Mouse (Mus musculus) thymus, postnatal 4 days (tissue): ENCODE data around the gene Csmd2.

Experiments
- DNase-seq: peaks from one replicate; pipeline ENCODE4 v3.0.0; 2021

Csmd2 gene

GRCm38 (mm10) chr4:127987784-127988455 lies at the start of gene Csmd2:
TSS of gene Csmd2 (plus strand) at chr4:127987857.
- peak; percentile 12 for DNase-seq

GRCm38 (mm10) chr4:127947696-127948095 lies 40.0 kb upstream of the Csmd2 start:
- no peak for DNase-seq

- DNase-seq: no peak
Observed at GRCm38 (mm10) chr4:127953006-127953710, 34.5 kb upstream of the Csmd2 start.

GRCm38 (mm10) chr4:127969101-127969500 lies 18.6 kb upstream of the Csmd2 start:
- no peak for DNase-seq

GRCm38 (mm10) chr4:127970018-127970421 lies 17.6 kb upstream of the Csmd2 start:
- no peak for DNase-seq

- no peak for DNase-seq
Observed at GRCm38 (mm10) chr4:127970901-127971868, 16.5 kb upstream of the Csmd2 start, which contains the start of gene CK137956. TSS of gene CK137956 (minus strand) at chr4:127970951.

GRCm38 (mm10) chr4:127972976-127973375 lies 14.7 kb upstream of the Csmd2 start:
- no peak for DNase-seq

- no peak for DNase-seq
Observed at GRCm38 (mm10) chr4:127981125-127981524, 6.5 kb upstream of the Csmd2 start.

- DNase-seq: no peak
Observed at GRCm38 (mm10) chr4:127984426-127984825, 3.2 kb upstream of the Csmd2 start.

- no peak for DNase-seq
Observed at GRCm38 (mm10) chr4:127985874-127986273, 1.8 kb upstream of the Csmd2 start.

- DNase-seq: no peak
Observed at GRCm38 (mm10) chr4:127986491-127987075, 1.1 kb upstream of the Csmd2 start.

GRCm38 (mm10) chr4:127987270-127987669 lies 387 bp upstream of the Csmd2 start:
- DNase-seq: no peak

GRCm38 (mm10) chr4:127988526-127989180 lies 996 bp downstream of the Csmd2 start:
- DNase-seq: no peak

- DNase-seq: no peak
Observed at GRCm38 (mm10) chr4:127989347-127989995, 1.8 kb downstream of the Csmd2 start.

GRCm38 (mm10) chr4:127999281-127999680 lies 11.6 kb downstream of the Csmd2 start:
- no peak for DNase-seq

GRCm38 (mm10) chr4:128002638-128003101 lies 15.0 kb downstream of the Csmd2 start:
- no peak for DNase-seq

- no peak for DNase-seq
Observed at GRCm38 (mm10) chr4:128004797-128005452, 17.3 kb downstream of the Csmd2 start.

GRCm38 (mm10) chr4:128019465-128019864 lies 31.8 kb downstream of the Csmd2 start:
- DNase-seq: no peak

- DNase-seq: no peak
Observed at GRCm38 (mm10) chr4:128028294-128028693, 40.6 kb downstream of the Csmd2 start.

- DNase-seq: no peak
Observed at GRCm38 (mm10) chr4:128041901-128042300, 54.2 kb downstream of the Csmd2 start.

GRCm38 (mm10) chr4:128042626-128043025 lies 55.0 kb downstream of the Csmd2 start:
- no peak for DNase-seq
